Mouse (Mus musculus): ENCODE measurements around the gene Oaz3. TPM values are rescaled to one million over a fixed set of nuclear protein-coding genes. Genes with fewer than 3 reads are reported as not detected.
A peak's percentile ranks its signal among the peaks of the same experiment; 100 is the strongest.

Gene Oaz3
- polyA plus RNA-seq, 2 experiments, result 0.02 TPM; not detected in 1

DNA sequence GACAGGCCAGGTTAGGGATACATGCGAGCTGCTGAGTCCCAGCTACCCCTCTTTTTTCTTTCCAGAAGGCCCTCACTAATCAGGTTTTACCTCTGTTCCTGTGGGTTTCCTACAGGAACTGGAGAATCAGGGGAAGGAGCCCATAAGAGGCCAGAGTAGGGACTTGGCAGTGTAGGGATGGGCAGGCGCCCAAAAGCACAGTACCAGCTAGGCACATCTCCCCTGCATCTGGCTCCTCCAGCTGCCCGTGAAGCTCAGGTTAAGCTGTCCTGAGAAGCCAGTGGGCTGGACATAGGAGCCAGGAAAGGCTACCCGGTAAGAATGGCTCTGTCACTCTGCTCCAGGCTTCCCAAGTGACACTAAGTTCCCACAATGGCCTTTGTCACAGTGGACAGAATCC, 37.7 kb upstream of the Oaz3 start:
- H3K36me3 ChIP-seq (replicated peaks; ENCODE audit: control insufficient read depth, insufficient read depth, low read depth), result no peaks in the 10 kb centered on the region
- H3K4me1 ChIP-seq (replicated peaks; ENCODE audit: control insufficient read depth in 2 of 2, insufficient read depth in 2 of 2, low read length in 1 of 2), result peaks cover 0 to 4% of the 10 kb centered on the region in 2 experiments; a peak in 2 of 4 replicates
- H3K4me3 ChIP-seq (ENCODE audit: insufficient read depth in 1 of 2, low read depth in 2 of 2, low read length in 2 of 2), result no peak overlapping the region
- TF ChIP-seq EP300 (IDR thresholded peaks at IDR 0.05; ENCODE audit: low read depth), result no peak
- no peak for TF ChIP-seq CTCF (IDR thresholded peaks at IDR 0.05; ENCODE audit: low read depth)
- WGBS (ENCODE audit: insufficient replicate concordance), result 54% methylated on average over 4 of the region's 4 CpGs
- DNase-seq (ENCODE audit: low read depth in 3 of 3, low spot score in 3 of 3) (no peak), ATAC-seq (ENCODE audit: insufficient read depth) (no peak)
- H3K4me2 ChIP-seq (ENCODE audit: low read depth), result no peak overlapping the region
- H3K27me3 ChIP-seq (ENCODE audit: control insufficient read depth, insufficient read depth, low read length), result peaks cover 24% of the 10 kb centered on the region
- no peak overlapping the region for H3K9ac ChIP-seq (replicated peaks)
- H3K9me3 ChIP-seq (ENCODE audit: control insufficient read depth, low read length), result no peaks in the 10 kb centered on the region
- no peak overlapping the region for H3K27ac ChIP-seq

DNA sequence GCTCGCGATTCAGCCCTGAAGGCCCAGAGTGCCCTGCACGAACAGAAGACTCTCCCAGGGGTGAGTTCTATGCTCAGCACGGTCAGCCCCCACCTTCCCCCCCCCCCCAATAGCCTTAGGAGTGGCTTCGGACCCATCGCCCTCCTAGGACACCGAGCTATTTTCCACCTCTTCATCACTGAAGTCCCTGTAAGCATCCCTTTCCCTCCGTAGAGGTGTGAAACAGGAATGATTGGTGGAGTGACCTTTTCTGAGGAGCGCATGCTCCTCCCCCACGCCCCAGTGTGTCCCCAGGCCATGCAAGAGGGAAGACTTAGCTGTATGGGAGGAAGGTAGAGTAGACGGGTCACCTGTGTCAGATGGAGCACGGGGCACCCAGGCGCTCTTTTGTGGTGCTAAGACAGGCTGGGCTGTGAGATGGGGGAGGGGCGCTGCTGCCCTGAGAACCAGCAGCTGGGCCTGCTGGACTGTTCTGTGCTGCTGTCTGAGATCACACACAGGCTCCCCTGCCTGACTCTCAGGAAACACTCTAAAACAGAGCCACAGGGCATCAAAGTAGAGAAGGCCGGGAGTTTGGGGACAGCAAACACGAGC, 36.7 kb upstream of the Oaz3 start, which contains the start of gene Riiad1:
Gene Riiad1 (minus strand): TSS at position 51 of the 594 bp plus-strand sequence.
- TF ChIP-seq CTCF (IDR thresholded peaks at IDR 0.05; ENCODE audit: low read depth) (no peak), EP300 (IDR thresholded peaks at IDR 0.05; ENCODE audit: low read depth) (no peak)
- Histone ChIP-seq H3K4me2 (ENCODE audit: low read depth) (no peak within 1 kb of the TSS), H3K4me3 (ENCODE audit: insufficient read depth in 1 of 2, low read depth in 2 of 2, low read length in 2 of 2) (no peak within 1 kb of the TSS)

DNA sequence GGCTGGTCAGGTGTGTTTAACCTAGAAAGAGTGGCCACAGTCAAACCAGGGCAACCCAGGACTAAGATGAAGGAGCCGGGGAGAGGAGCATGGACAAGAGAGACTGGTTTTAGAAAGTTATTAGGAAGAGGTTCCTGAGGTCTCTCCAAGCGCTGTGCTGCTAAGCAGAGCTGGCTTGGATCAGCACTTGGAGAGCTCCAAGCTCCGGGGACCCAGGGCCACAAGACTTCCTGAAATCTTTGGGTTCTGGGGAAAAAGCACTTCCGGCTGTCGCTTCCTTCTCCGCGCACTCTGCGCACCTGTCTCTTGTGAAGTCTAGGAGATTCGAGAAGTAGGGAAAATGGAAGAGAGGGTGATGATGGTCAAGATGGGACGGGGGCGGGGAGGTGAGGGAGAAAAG, 35.8 kb upstream of the Oaz3 start:
- Histone ChIP-seq H3K27ac (no peak overlapping the region), H3K9me3 (ENCODE audit: control insufficient read depth, low read length) (no peaks in the 10 kb centered on the region), H3K4me3 (ENCODE audit: insufficient read depth in 1 of 2, low read depth in 2 of 2, low read length in 2 of 2) (no peak overlapping the region), H3K9ac (replicated peaks) (no peak overlapping the region), H3K36me3 (replicated peaks; ENCODE audit: control insufficient read depth, insufficient read depth, low read depth) (no peaks in the 10 kb centered on the region), H3K4me2 (ENCODE audit: low read depth) (no peak overlapping the region), H3K4me1 (replicated peaks; ENCODE audit: control insufficient read depth in 2 of 2, insufficient read depth in 2 of 2, low read length in 1 of 2) (peaks cover 0 to 4% of the 10 kb centered on the region in 2 experiments; a peak in 2 of 4 replicates), H3K27me3 (ENCODE audit: control insufficient read depth, insufficient read depth, low read length) (peaks cover 24% of the 10 kb centered on the region)
- ATAC-seq (ENCODE audit: insufficient read depth) (no peak), DNase-seq (ENCODE audit: low read depth in 3 of 3, low spot score in 3 of 3) (no peak)
- TF ChIP-seq CTCF (IDR thresholded peaks at IDR 0.05; ENCODE audit: low read depth), result no peak
- 4% methylated on average over 11 of the region's 11 CpGs for WGBS (ENCODE audit: insufficient replicate concordance)

More for the DNA sequence above, 36.7 kb upstream of the Oaz3 start, which contains the start of gene Riiad1:
- DNase-seq (ENCODE audit: low read depth in 3 of 3, low spot score in 3 of 3) (no peak), ATAC-seq (ENCODE audit: insufficient read depth) (no peak)
- H3K27ac ChIP-seq, result no peak within 1 kb of the TSS
- no peaks in the 10 kb centered on the region for H3K36me3 ChIP-seq (replicated peaks; ENCODE audit: control insufficient read depth, insufficient read depth, low read depth)
- no peaks in the 10 kb centered on the region for H3K9me3 ChIP-seq (ENCODE audit: control insufficient read depth, low read length)
- H3K4me1 ChIP-seq (replicated peaks; ENCODE audit: control insufficient read depth in 2 of 2, insufficient read depth in 2 of 2, low read length in 1 of 2), result peaks cover 0 to 4% of the 10 kb centered on the region in 2 experiments; a peak in 2 of 4 replicates
- H3K9ac ChIP-seq (replicated peaks), result no peak within 1 kb of the TSS
- WGBS (ENCODE audit: insufficient replicate concordance), result 12% methylated on average over 16 of the region's 16 CpGs
- H3K27me3 ChIP-seq (ENCODE audit: control insufficient read depth, insufficient read depth, low read length), result peaks cover 24% of the 10 kb centered on the region

DNA sequence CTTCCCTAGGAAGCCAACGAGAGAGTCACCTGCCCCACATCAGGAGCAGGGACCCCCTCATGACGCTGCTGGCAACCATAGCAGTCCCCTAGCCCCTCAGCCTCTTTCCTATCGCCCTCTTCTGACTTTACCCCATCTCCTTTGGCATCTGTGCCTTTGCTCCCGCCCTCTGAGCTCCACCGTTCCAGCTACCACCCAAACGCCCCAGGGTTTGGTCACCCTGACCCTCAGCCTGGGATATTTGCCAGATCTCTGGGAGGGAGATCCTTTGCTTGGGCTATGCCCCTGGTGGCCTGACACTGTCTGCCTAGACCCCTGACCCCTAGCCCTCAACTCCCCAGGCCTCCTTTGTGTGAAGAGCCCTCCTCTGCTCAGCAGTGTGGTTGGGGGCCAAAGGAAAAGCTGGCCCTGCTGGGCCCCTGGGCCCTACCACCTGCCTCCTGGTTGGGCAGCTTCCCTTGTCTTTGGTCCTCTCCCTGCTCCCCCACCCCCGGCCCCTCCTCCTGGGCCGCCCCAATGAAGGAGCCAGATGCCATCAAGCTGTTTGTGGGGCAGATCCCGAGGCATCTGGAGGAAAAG, 35.0 kb upstream of the Oaz3 start:
- WGBS (ENCODE audit: insufficient replicate concordance), result 14% methylated on average over 9 of the region's 9 CpGs
- TF ChIP-seq CTCF (IDR thresholded peaks at IDR 0.05; ENCODE audit: low read depth), result no peak
- TF ChIP-seq EP300 (IDR thresholded peaks at IDR 0.05; ENCODE audit: low read depth), result no peak
- H3K4me3 ChIP-seq (ENCODE audit: insufficient read depth in 1 of 2, low read depth in 2 of 2, low read length in 2 of 2), result no peak overlapping the region
- H3K27ac ChIP-seq, result no peak overlapping the region
- no peak overlapping the region for H3K4me2 ChIP-seq (ENCODE audit: low read depth)
- peaks cover 24% of the 10 kb centered on the region for H3K27me3 ChIP-seq (ENCODE audit: control insufficient read depth, insufficient read depth, low read length)
- ATAC-seq (ENCODE audit: insufficient read depth) (no peak), DNase-seq (ENCODE audit: low read depth in 3 of 3, low spot score in 3 of 3) (no peak)
- no peaks in the 10 kb centered on the region for H3K36me3 ChIP-seq (replicated peaks; ENCODE audit: control insufficient read depth, insufficient read depth, low read depth)
- H3K9me3 ChIP-seq (ENCODE audit: control insufficient read depth, low read length), result no peaks in the 10 kb centered on the region
- peaks cover 0 to 4% of the 10 kb centered on the region in 2 experiments; a peak in 2 of 4 replicates for H3K4me1 ChIP-seq (replicated peaks; ENCODE audit: control insufficient read depth in 2 of 2, insufficient read depth in 2 of 2, low read length in 1 of 2)
- no peak overlapping the region for H3K9ac ChIP-seq (replicated peaks)

DNA sequence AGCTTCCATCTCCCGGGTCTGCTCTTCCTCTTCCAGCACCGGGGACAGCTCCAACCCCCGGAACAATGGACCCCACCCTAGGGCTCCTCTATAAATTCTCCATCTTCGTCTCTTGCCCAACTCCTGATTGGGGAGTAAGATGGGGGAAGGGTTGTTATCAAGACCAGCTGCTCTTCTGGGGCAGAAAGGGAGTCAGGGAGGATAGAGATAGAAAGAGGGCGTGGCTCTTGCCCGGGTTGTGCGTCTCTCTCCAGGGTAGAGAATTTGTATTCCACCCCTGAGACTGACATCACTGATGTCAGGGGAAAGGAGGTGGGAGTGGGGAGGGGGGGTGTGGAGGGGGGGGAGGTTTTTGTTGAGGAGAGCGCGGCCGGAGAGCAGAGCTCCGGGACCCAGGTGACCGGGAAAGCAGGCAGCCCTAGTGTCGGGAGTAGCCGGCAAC, 34.3 kb upstream of the Oaz3 start, which contains the start of gene Celf3:
Gene Celf3 (plus strand): TSS at position 315 of the 442 bp plus-strand sequence.
- peaks cover 24% of the 10 kb centered on the region for H3K27me3 ChIP-seq (ENCODE audit: control insufficient read depth, insufficient read depth, low read length)
- H3K4me2 ChIP-seq (ENCODE audit: low read depth), result peak within 1 kb of the TSS; percentile 2; the same call in 1 of the 2 replicates
- WGBS (ENCODE audit: insufficient replicate concordance), result 1% methylated on average over 14 of the region's 14 CpGs
- no peaks in the 10 kb centered on the region for H3K9me3 ChIP-seq (ENCODE audit: control insufficient read depth, low read length)
- no peaks in the 10 kb centered on the region for H3K36me3 ChIP-seq (replicated peaks; ENCODE audit: control insufficient read depth, insufficient read depth, low read depth)
- H3K27ac ChIP-seq, result no peak within 1 kb of the TSS
- TF ChIP-seq CTCF (IDR thresholded peaks at IDR 0.05; ENCODE audit: low read depth) (no peak), EP300 (IDR thresholded peaks at IDR 0.05; ENCODE audit: low read depth) (peak; percentile 57)
- peak; percentile 41 to 44 (median 44) for DNase-seq (ENCODE audit: low read depth in 3 of 3, low spot score in 3 of 3)
- no peak within 1 kb of the TSS for H3K9ac ChIP-seq (replicated peaks)
- no peak within 1 kb of the TSS for H3K4me3 ChIP-seq (ENCODE audit: insufficient read depth in 1 of 2, low read depth in 2 of 2, low read length in 2 of 2)
- peaks cover 0 to 4% of the 10 kb centered on the region in 2 experiments; a peak in 2 of 4 replicates for H3K4me1 ChIP-seq (replicated peaks; ENCODE audit: control insufficient read depth in 2 of 2, insufficient read depth in 2 of 2, low read length in 1 of 2)
- ATAC-seq (ENCODE audit: insufficient read depth), result peak; percentile 79
